Mouse (Mus musculus) MEL (cell line): ENCODE results near the gene Hnrnpk. TPM values are rescaled to one million over a fixed set of nuclear protein-coding genes. Genes with fewer than 3 reads are reported as not detected.

Experiments
- DNase-seq: peaks from one replicate; pipeline ENCODE4 v3.0.0; 2011; ENCODE audit warnings: low read depth, low spot score
- H3K27ac ChIP-seq: 2 replicates; pipeline ENCODE4 v1.5.1; 2012; ENCODE audit warnings: low read depth, mild to moderate bottlenecking, control low read depth, low read length, moderate library complexity; ENCODE audit not compliant: control insufficient read depth
- H3K27me3 ChIP-seq, 2 experiments: fragments of 150-350 bp in 1 of 2; sonication (generic) in 1 of 2; 2 replicates each; pipeline ENCODE4 v1.6.1; 2012; ENCODE audit warnings: low read length in 2 of 2, mild to moderate bottlenecking in 2 of 2, improper control_type of control experiment in 1 of 2, moderate library complexity in 1 of 2; ENCODE audit not compliant: insufficient read depth in 2 of 2, control insufficient read depth in 1 of 2
- H3K36me3 ChIP-seq, 2 experiments: 2 replicates each; pipeline ENCODE4 v1.6.1; 2012 to 2014; ENCODE audit warnings: low read length in 2 of 2, improper control_type of control experiment in 1 of 2, inconsistent platforms in 1 of 2, mild to moderate bottlenecking in 1 of 2; ENCODE audit not compliant: insufficient read depth in 2 of 2, control insufficient read depth in 1 of 2
- H3K4me1 ChIP-seq, 2 experiments: fragments of 150-350 bp in 1 of 2; sonication (generic) in 1 of 2; 2 replicates each; pipeline ENCODE4 v1.6.1; 2012; ENCODE audit warnings: low read length in 2 of 2, improper control_type of control experiment in 1 of 2, mild to moderate bottlenecking in 1 of 2; ENCODE audit not compliant: insufficient read depth in 2 of 2, control insufficient read depth in 1 of 2
- H3K4me3 ChIP-seq, 2 experiments: fragments of 150-350 bp in 1 of 2; sonication (generic) in 1 of 2; 2 replicates each; pipeline ENCODE4 v1.5.1; 2012; ENCODE audit warnings: low read depth in 2 of 2, low read length in 2 of 2, mild to moderate bottlenecking in 2 of 2, moderate library complexity in 2 of 2, control low read depth in 1 of 2, improper control_type of control experiment in 1 of 2; ENCODE audit not compliant: control insufficient read depth in 1 of 2, insufficient read depth in 1 of 2
- H3K79me2 ChIP-seq: 2 replicates; pipeline ENCODE4 v1.6.1; 2012; ENCODE audit warnings: mild to moderate bottlenecking, low read length, moderate library complexity; ENCODE audit not compliant: control insufficient read depth, poor library complexity, insufficient read depth
- H3K9ac ChIP-seq: 2 replicates; pipeline ENCODE4 v1.6.1; 2012; ENCODE audit warnings: low read depth, mild to moderate bottlenecking, control low read depth, low read length, moderate library complexity; ENCODE audit not compliant: control insufficient read depth, poor library complexity, severe bottlenecking
- H3K9me3 ChIP-seq: fragments of 150-350 bp; sonication (generic); replicated peaks from 2 replicates; pipeline ENCODE4 v1.6.1; 2012; ENCODE audit warnings: mild to moderate bottlenecking, low read length, improper control_type of control experiment, moderate library complexity; ENCODE audit not compliant: insufficient read depth
- BHLHE40 ChIP-seq: IDR thresholded peaks from 2 replicates; pipeline ENCODE4 v1.6.1; 2012; ENCODE audit warnings: low read depth, mild to moderate bottlenecking, inconsistent platforms, low read length, improper control_type of control experiment, borderline replicate concordance
- CHD1 ChIP-seq: IDR thresholded peaks from 2 replicates; pipeline ENCODE4 v1.6.1; 2012; ENCODE audit warnings: low read depth, mild to moderate bottlenecking, inconsistent platforms, low read length, improper control_type of control experiment
- E2F4 ChIP-seq: IDR thresholded peaks from 2 replicates; pipeline ENCODE4 v1.6.1; 2011; ENCODE audit warnings: low read depth, low read length, improper control_type of control experiment, borderline replicate concordance
- ELF1 ChIP-seq: IDR thresholded peaks from 2 replicates; pipeline ENCODE4 v1.6.1; 2014; ENCODE audit warnings: low read depth, mild to moderate bottlenecking, inconsistent platforms, low read length, improper control_type of control experiment, moderate library complexity
- EP300 ChIP-seq, 2 experiments: IDR thresholded peaks; 2 replicates each; pipeline ENCODE4 v1.6.1; 2011; ENCODE audit warnings: improper control_type of control experiment in 2 of 2, low read length in 2 of 2, low read depth in 1 of 2, mild to moderate bottlenecking in 1 of 2
- ETS1 ChIP-seq: IDR thresholded peaks from 2 replicates; pipeline ENCODE4 v1.6.1; 2012; ENCODE audit warnings: low read depth, mild to moderate bottlenecking, inconsistent platforms, low read length, improper control_type of control experiment, moderate library complexity
- GABPA ChIP-seq: IDR thresholded peaks from 2 replicates; pipeline ENCODE4 v1.6.1; 2012; ENCODE audit warnings: low read depth, mild to moderate bottlenecking, inconsistent platforms, low read length, improper control_type of control experiment, moderate library complexity
- GATA1 ChIP-seq: IDR thresholded peaks from 2 replicates; pipeline ENCODE4 v1.6.1; 2011; ENCODE audit warnings: low read depth, low read length, improper control_type of control experiment
- JUND ChIP-seq: IDR thresholded peaks from 2 replicates; pipeline ENCODE4 v1.6.1; 2011; ENCODE audit warnings: low read depth, mild to moderate bottlenecking, improper control_type of control experiment, low read length
- KAT2A ChIP-seq: conservative IDR thresholded peaks from 2 replicates; pipeline ENCODE4 v1.6.1; 2012; ENCODE audit warnings: low read depth, low read length, improper control_type of control experiment, inconsistent platforms
- MAFK ChIP-seq: IDR thresholded peaks from 2 replicates; pipeline ENCODE4 v1.6.1; 2011; ENCODE audit warnings: low read depth, mild to moderate bottlenecking, low read length, improper control_type of control experiment, borderline replicate concordance
- MAX ChIP-seq: IDR thresholded peaks from 2 replicates; pipeline ENCODE4 v1.6.1; 2011; ENCODE audit warnings: low read length, improper control_type of control experiment
- MXI1 ChIP-seq: IDR thresholded peaks from 2 replicates; pipeline ENCODE4 v1.6.1; 2011; ENCODE audit warnings: mild to moderate bottlenecking, low read depth, low read length, improper control_type of control experiment
- MYB ChIP-seq: IDR thresholded peaks from 2 replicates; pipeline ENCODE4 v1.6.1; 2011; ENCODE audit warnings: mild to moderate bottlenecking, low read depth, low read length, improper control_type of control experiment
- NELFE ChIP-seq: IDR thresholded peaks from 2 replicates; pipeline ENCODE4 v1.6.1; 2011; ENCODE audit warnings: low read depth, low read length, improper control_type of control experiment
- NRF1 ChIP-seq: IDR thresholded peaks from 2 replicates; pipeline ENCODE4 v1.6.1; 2014; ENCODE audit warnings: low read depth, mild to moderate bottlenecking, inconsistent platforms, low read length, improper control_type of control experiment, moderate library complexity; ENCODE audit not compliant: poor library complexity, insufficient read depth, severe bottlenecking
- POLR2A ChIP-seq, 2 experiments: IDR thresholded peaks; 2 replicates each; pipeline ENCODE4 v1.6.1; 2011 to 2012; ENCODE audit warnings: low read length in 2 of 2, mild to moderate bottlenecking in 2 of 2, control low read depth in 1 of 2, improper control_type of control experiment in 1 of 2, low read depth in 1 of 2, moderate library complexity in 1 of 2; ENCODE audit not compliant: control insufficient read depth in 1 of 2, insufficient read depth in 1 of 2, poor library complexity in 1 of 2
- POLR2AphosphoS2 ChIP-seq: IDR thresholded peaks from 2 replicates; pipeline ENCODE4 v1.6.1; 2011; ENCODE audit warnings: low read length, improper control_type of control experiment
- SIN3A ChIP-seq: IDR thresholded peaks from 2 replicates; pipeline ENCODE4 v1.6.1; 2012; ENCODE audit warnings: low read length, improper control_type of control experiment, inconsistent platforms
- SMC3 ChIP-seq: IDR thresholded peaks from 2 replicates; pipeline ENCODE4 v1.6.1; 2011; ENCODE audit warnings: low read depth, low read length, improper control_type of control experiment
- TBP ChIP-seq: IDR thresholded peaks from 2 replicates; pipeline ENCODE4 v1.8.0; 2011; ENCODE audit warnings: low read depth, low read length, improper control_type of control experiment
- TCF12 ChIP-seq: IDR thresholded peaks from 2 replicates; pipeline ENCODE4 v1.6.1; 2014; ENCODE audit warnings: low read depth, mild to moderate bottlenecking, inconsistent platforms, low read length, improper control_type of control experiment, moderate library complexity
- UBTF ChIP-seq: IDR thresholded peaks from 2 replicates; pipeline ENCODE4 v1.6.1; 2012; ENCODE audit warnings: low read depth, mild to moderate bottlenecking, inconsistent platforms, low read length, improper control_type of control experiment, moderate library complexity, borderline replicate concordance; ENCODE audit not compliant: insufficient read depth
- ZMIZ1 ChIP-seq: IDR thresholded peaks from 2 replicates; pipeline ENCODE4 v1.6.1; 2012; ENCODE audit warnings: low read depth, mild to moderate bottlenecking, inconsistent platforms, low read length, improper control_type of control experiment, moderate library complexity
- ZNF384 ChIP-seq: IDR thresholded peaks from 2 replicates; pipeline ENCODE4 v1.6.1; 2012; ENCODE audit warnings: low read depth, mild to moderate bottlenecking, inconsistent platforms, low read length, improper control_type of control experiment
- polyA plus RNA-seq, 2 experiments: library from polyadenylated mRNA; stranded (reverse) in 1 of 2; unstranded in 1 of 2; fragments of >175 nt in 1 of 2; fragments of >200 nt in 1 of 2; gene quantifications; 2 replicates each; pipeline versions ENCODE4 v1.2.1 to v1.2.4; 2012; ENCODE audit warnings: low replicate concordance in 2 of 2, low read depth in 1 of 2; ENCODE audit not compliant: insufficient read length in 2 of 2, insufficient read depth in 1 of 2, missing spikeins in 1 of 2
- total RNA-seq: library from RNA; depleted of rRNA; stranded (reverse); fragments of 300-350 nt; gene quantifications from 2 replicates; pipeline ENCODE4 v1.2.3, GENCODE M21; 2012

The Hnrnpk gene
- total and polyA plus RNA-seq, 3 experiments = 542 to 1,739 (median 1,502) TPM

GRCm38 (mm10) chr13:58411073-58411472, 7.9 kb upstream of the Hnrnpk start:
- Histone ChIP-seq H3K79me2 (peaks cover 2% of the 10 kb centered on the region; the same call in 1 of the 2 replicates), H3K27ac (no peak overlapping the region), H3K36me3 (peaks cover under 1 to 3% of the 10 kb centered on the region in 2 experiments; a peak in 2 of 4 replicates), H3K9ac (no peak overlapping the region), H3K4me1 (no peaks in the 10 kb centered on the region), H3K4me3 (no peak overlapping the region), H3K27me3 (no peaks in the 10 kb centered on the region), H3K9me3 (no peaks in the 10 kb centered on the region)
- no peak for TF ChIP-seq MYB
- TF ChIP-seq ZNF384 = no peak
- no peak for TF ChIP-seq TBP
- TF ChIP-seq NELFE = no peak
- TF ChIP-seq EP300 (IDR thresholded peaks at IDR 0.05; ENCODE audit: low read depth in 1 of 2, low read length in 2 of 2) = no peak
- no peak for TF ChIP-seq UBTF
- TF ChIP-seq KAT2A = no peak
- no peak for TF ChIP-seq CHD1
- TF ChIP-seq MAFK = no peak
- no peak for TF ChIP-seq SMC3
- TF ChIP-seq BHLHE40 = no peak
- no peak for TF ChIP-seq POLR2A (IDR thresholded peaks at IDR 0.05; ENCODE audit: control insufficient read depth in 1 of 2, insufficient read depth in 1 of 2, low read depth in 1 of 2, low read length in 2 of 2, poor library complexity in 1 of 2)
- TF ChIP-seq SIN3A = no peak
- no peak for TF ChIP-seq MAX
- no peak for TF ChIP-seq NRF1
- no peak for TF ChIP-seq ZMIZ1
- DNase-seq = no peak

DNA sequence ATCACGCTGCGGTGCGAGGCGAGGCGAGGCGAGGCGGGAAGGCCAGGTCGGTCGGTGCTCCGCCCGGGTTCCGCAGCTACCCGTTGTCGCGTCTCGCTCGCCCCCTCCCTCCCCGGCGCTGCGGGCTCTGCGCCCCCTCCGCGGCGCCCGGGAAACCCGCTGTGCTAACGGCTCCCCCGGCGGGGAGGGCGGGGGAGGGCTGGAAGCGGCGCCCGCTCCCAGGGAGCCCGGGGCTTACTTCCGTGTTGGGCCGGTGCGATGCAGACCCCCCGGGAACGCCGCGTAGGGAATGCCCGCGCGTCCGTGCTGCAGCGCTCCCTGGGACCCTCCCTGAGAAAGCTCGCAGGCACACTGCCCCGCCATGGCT, 416 bp downstream of the Hnrnpk start:
- Histone ChIP-seq H3K9me3 (no peaks in the 10 kb centered on the region), H3K27me3 (no peaks in the 10 kb centered on the region), H3K4me1 (peaks cover 6 to 17% of the 10 kb centered on the region in 2 experiments), H3K36me3 (peaks cover 25 to 35% of the 10 kb centered on the region in 2 experiments), H3K4me3 (peak overlapping the region; percentile 28 to 89), H3K79me2 (peaks cover 56% of the 10 kb centered on the region), H3K27ac (peak overlapping the region; percentile 95), H3K9ac (peak overlapping the region; percentile 97)
- no peak for TF ChIP-seq POLR2AphosphoS2
- TF ChIP-seq MXI1 = 0 out of 2 replicates have a peak, but pooled peaks have one; percentile 9
- TF ChIP-seq GABPA = no peak
- 0 out of 2 replicates have a peak, but pooled peaks have one; percentile 35 for TF ChIP-seq MYB
- TF ChIP-seq ETS1 = no peak
- peak in 1 of 2 experiments; percentile 27; a peak in 1 of 4 replicates for TF ChIP-seq EP300 (IDR thresholded peaks at IDR 0.05; ENCODE audit: low read depth in 1 of 2, low read length in 2 of 2)
- TF ChIP-seq ELF1 = peak; percentile 79
- TF ChIP-seq SIN3A = peak; percentile 16
- 0 out of 2 replicates have a peak, but pooled peaks have one; percentile 6 for TF ChIP-seq E2F4
- TF ChIP-seq GATA1 = no peak
- TF ChIP-seq JUND = no peak
- TF ChIP-seq MAFK = no peak
- 0 out of 2 replicates have a peak, but pooled peaks have one; percentile 4 for TF ChIP-seq TCF12
- no peak for TF ChIP-seq CHD1
- DNase-seq = no peak
